Mouse (Mus musculus) C2C12 (cell line): ENCODE data around the gene Cryaa.

Experiments used
- CTCF ChIP-seq: IDR thresholded peaks from one replicate; pipeline ENCODE4 v1.5.1; 2011; ENCODE audit not compliant: control insufficient read depth, insufficient read depth, insufficient read length
- MAX ChIP-seq: IDR thresholded peaks from one replicate; pipeline ENCODE4 v1.6.1; 2011; ENCODE audit warnings: mild to moderate bottlenecking, control low read depth

GRCm38 (mm10) chr17:31672279-31672678, 5.3 kb upstream of the Cryaa start:
- TF ChIP-seq MAX (no peak), CTCF (no peak)
